In genomic region chr7:28376011-28376771, GRCm38 (mm10) we compare ENCODE assay signal across 8 mouse cellular contexts. TPM values are rescaled to one million over a fixed set of nuclear protein-coding genes. Genes with fewer than 3 reads are reported as not detected.
DNase-seq lines count a peak whose midpoint lies in the region; ATAC-seq and TF ChIP-seq lines count a peak whose summit lies in the region.

No protein-coding gene starts in this region.

- peak overlapping the region; percentile 99 for H3K27ac ChIP-seq in heart, embryonic 11.5 days (ENCODE audit: low read depth, low read length)
- peak overlapping the region; percentile 100 for H3K27ac ChIP-seq in kidney, embryonic 16.5 days (ENCODE audit: low read length)

- H3K9me3 ChIP-seq in G1E (replicated peaks), result no peaks in the 10 kb centered on the region
- H3K9me3 ChIP-seq in heart, embryonic 11.5 days (replicated peaks; ENCODE audit: control insufficient read depth, low read length), result no peaks in the 10 kb centered on the region
- no peaks in the 10 kb centered on the region for H3K9me3 ChIP-seq in kidney, embryonic 16.5 days (ENCODE audit: low read length)

- H3K4me1 ChIP-seq in G1E (ENCODE audit: insufficient read depth, low read depth, low read length), result peaks cover 80% of the 10 kb centered on the region
- peaks cover 46% of the 10 kb centered on the region for H3K4me1 ChIP-seq in heart, embryonic 11.5 days (ENCODE audit: control insufficient read depth, insufficient read depth, low read length)
- H3K4me1 ChIP-seq in kidney, embryonic 16.5 days (ENCODE audit: insufficient read depth, low read length), result peaks cover 56% of the 10 kb centered on the region

- WGBS in heart, embryonic 11.5 days (ENCODE audit: insufficient replicate concordance), result 2% methylated on average over 30 of the region's 30 CpGs
- WGBS in kidney, embryonic 16.5 days, result 3% methylated on average over 30 of the region's 30 CpGs

- ATAC-seq in G1E (ENCODE audit: extremely low read depth, insufficient number of reproducible peaks, low FRiP score, poor library complexity, severe bottlenecking), result no peak
- no peak for ATAC-seq in heart, embryonic 11.5 days (replicated peaks; ENCODE audit: insufficient number of reproducible peaks, low FRiP score, low TSS enrichment)
- ATAC-seq in kidney, embryonic 16.5 days (ENCODE audit: low FRiP score, low TSS enrichment), result no peak

- peak overlapping the region; percentile 96 for H3K4me2 ChIP-seq in heart, embryonic 11.5 days
- H3K4me2 ChIP-seq in kidney, embryonic 16.5 days (replicated peaks; ENCODE audit: low read depth, low read length), result peak overlapping the region; percentile 81

- peak; percentile 46 for DNase-seq in G1E (ENCODE audit: low spot score)
- peak; percentile 72 for DNase-seq in embryo, embryonic 10.5 days (ENCODE audit: low spot score)
- DNase-seq in lung, postnatal 4 days, result peak; percentile 86 to 92
- peak; percentile 34 to 45 for DNase-seq in spleen, postnatal 14 days (ENCODE audit: low spot score in 2 of 2)
- DNase-seq in cerebellum, adult 8-10 months, result no peak
- no peak for DNase-seq in layer of hippocampus, adult 9-10 months (ENCODE audit: low spot score)

- peak overlapping the region; percentile 68 for H3K4me3 ChIP-seq in G1E (ENCODE audit: low read depth, low read length)
- peak overlapping the region; percentile 44 for H3K4me3 ChIP-seq in heart, embryonic 11.5 days (ENCODE audit: low read depth, low read length)
- peak overlapping the region; percentile 80 for H3K4me3 ChIP-seq in kidney, embryonic 16.5 days (ENCODE audit: low read length)

- no peak for TF ChIP-seq CTCF in G1E (IDR thresholded peaks at IDR 0.05; ENCODE audit: low read depth, low read length)

- peaks cover 20% of the 10 kb centered on the region for H3K36me3 ChIP-seq in G1E (replicated peaks)
- no peaks in the 10 kb centered on the region for H3K36me3 ChIP-seq in heart, embryonic 11.5 days (ENCODE audit: control insufficient read depth, insufficient read depth, low read length)
- 0 out of 2 replicates have a peak, but pooled peaks cover 7% of the 10 kb centered on the region for H3K36me3 ChIP-seq in kidney, embryonic 16.5 days (ENCODE audit: insufficient read depth, low read length)

- H3K9ac ChIP-seq in heart, embryonic 11.5 days (ENCODE audit: low read depth, low read length), result peak overlapping the region; percentile 91
- peak overlapping the region; percentile 84 for H3K9ac ChIP-seq in kidney, embryonic 16.5 days (replicated peaks; ENCODE audit: low read length)

- H3K27me3 ChIP-seq in G1E (ENCODE audit: insufficient read depth, low read length), result no peaks in the 10 kb centered on the region
- H3K27me3 ChIP-seq in heart, embryonic 11.5 days (ENCODE audit: control insufficient read depth, insufficient read depth, low read length), result no peaks in the 10 kb centered on the region
- no peaks in the 10 kb centered on the region for H3K27me3 ChIP-seq in kidney, embryonic 16.5 days (ENCODE audit: insufficient read depth, low read length)

RNA-seq across cellular contexts. Expression of gene Plekhg2, which starts 3.8 kb away (rescaled TPM):
- 2.9 and 5.2 TPM in 2 replicates for total RNA-seq in G1E (2014; fragmentation: Nextera tagmentation)
- total RNA-seq in G1E (2017), result 1.7 and 3.4 TPM in 2 replicates
- 8.0 and 8.2 TPM in 2 replicates for polyA plus RNA-seq in G1E (2012)
- polyA plus RNA-seq in heart, embryonic 11.5 days (2014; fragmentation: Nextera tagmentation; extraction: Ambion mirVana), result 44.6 and 47.8 TPM in 2 replicates
- polyA plus RNA-seq in kidney, embryonic 16.5 days (2015; fragmentation: Nextera tagmentation; extraction: Ambion mirVana), result 69.1 and 83.3 TPM in 2 replicates

RNA-seq across cellular contexts. Expression of gene Zfp36, which starts 3.9 kb away (rescaled TPM):
- total RNA-seq in G1E (2014; fragmentation: Nextera tagmentation), result 39.0 and 42.8 TPM in 2 replicates
- total RNA-seq in G1E (2017), result 20.4 and 21.3 TPM in 2 replicates
- polyA plus RNA-seq in G1E (2012), result 25.5 and 28.3 TPM in 2 replicates
- polyA plus RNA-seq in heart, embryonic 11.5 days (2014; fragmentation: Nextera tagmentation; extraction: Ambion mirVana), result 10.9 and 11.6 TPM in 2 replicates
- 16.1 and 18.4 TPM in 2 replicates for polyA plus RNA-seq in kidney, embryonic 16.5 days (2015; fragmentation: Nextera tagmentation; extraction: Ambion mirVana)

RNA-seq across cellular contexts. Expression of gene Med29, which starts 16.3 kb away (rescaled TPM):
- 15.4 and 21.9 TPM in 2 replicates for total RNA-seq in G1E (2014; fragmentation: Nextera tagmentation)
- 17.7 and 21.0 TPM in 2 replicates for total RNA-seq in G1E (2017)
- polyA plus RNA-seq in G1E (2012), result 11.2 and 14.8 TPM in 2 replicates
- 46.4 and 54.3 TPM in 2 replicates for polyA plus RNA-seq in heart, embryonic 11.5 days (2014; fragmentation: Nextera tagmentation; extraction: Ambion mirVana)
- 52.9 and 55.9 TPM in 2 replicates for polyA plus RNA-seq in kidney, embryonic 16.5 days (2015; fragmentation: Nextera tagmentation; extraction: Ambion mirVana)

RNA-seq across cellular contexts. Expression of gene Paf1, which starts 16.6 kb away (rescaled TPM):
- total RNA-seq in G1E (2014; fragmentation: Nextera tagmentation), result 66.6 and 68.5 TPM in 2 replicates
- total RNA-seq in G1E (2017), result 69.1 and 96.2 TPM in 2 replicates
- 103 and 170 TPM in 2 replicates for polyA plus RNA-seq in G1E (2012)
- 70.2 and 81.4 TPM in 2 replicates for polyA plus RNA-seq in heart, embryonic 11.5 days (2014; fragmentation: Nextera tagmentation; extraction: Ambion mirVana)
- 97.4 and 108 TPM in 2 replicates for polyA plus RNA-seq in kidney, embryonic 16.5 days (2015; fragmentation: Nextera tagmentation; extraction: Ambion mirVana)

RNA-seq across cellular contexts. Expression of gene Rps16, which starts 25.7 kb away (rescaled TPM):
- 848 and 905 TPM in 2 replicates for total RNA-seq in G1E (2014; fragmentation: Nextera tagmentation)
- total RNA-seq in G1E (2017), result 900 and 1,212 TPM in 2 replicates
- polyA plus RNA-seq in G1E (2012), result 1,941 and 2,248 TPM in 2 replicates
- 750 and 792 TPM in 2 replicates for polyA plus RNA-seq in heart, embryonic 11.5 days (2014; fragmentation: Nextera tagmentation; extraction: Ambion mirVana)
- 840 and 918 TPM in 2 replicates for polyA plus RNA-seq in kidney, embryonic 16.5 days (2015; fragmentation: Nextera tagmentation; extraction: Ambion mirVana)

Comparison
In these comparisons a context has a peak if more than half of its experiments do, and no peak if none do; other contexts are left out.
1. DNase-seq: peak in G1E (single experiment), embryo, embryonic 10.5 days (single experiment), lung, postnatal 4 days (2 of 2) and spleen, postnatal 14 days (2 of 2); none in cerebellum, adult 8-10 months (single experiment) and layer of hippocampus, adult 9-10 months (single experiment).
2. Peak in every context shown above with its lines, with median percentiles within 50 percentile points of each other: H3K4me3 ChIP-seq.